Mouse (Mus musculus): ENCODE results near the gene Prickle1. TPM values are rescaled to one million over a fixed set of nuclear protein-coding genes. Genes with fewer than 3 reads are reported as not detected.
A peak's percentile ranks its signal among the peaks of the same experiment; 100 is the strongest.

The Prickle1 gene
- polyA plus RNA-seq, 1 experiment from 2014 or later = 2.5 TPM

- Histone ChIP-seq H3K27ac (ENCODE audit: low read depth) (no peak overlapping the region), H3K4me2 (ENCODE audit: low read depth, low read length) (no peak overlapping the region), H3K4me1 (ENCODE audit: insufficient read depth) (no peaks in the 10 kb centered on the region), H3K4me3 (ENCODE audit: low read depth, low read length) (no peak overlapping the region), H3K9me3 (ENCODE audit: low read length) (no peaks in the 10 kb centered on the region), H3K9ac (replicated peaks) (no peak overlapping the region), H3K27me3 (ENCODE audit: insufficient read depth, low read length) (no peaks in the 10 kb centered on the region), H3K36me3 (replicated peaks; ENCODE audit: insufficient read depth, low read length) (peaks cover 20% of the 10 kb centered on the region)
- TF ChIP-seq EP300 (IDR thresholded peaks at IDR 0.05; ENCODE audit: low read depth) (no peak), CTCF (IDR thresholded peaks at IDR 0.05; ENCODE audit: low read depth) (no peak)
- ATAC-seq (no peak), DNase-seq (no peak)
- 81% methylated on average over 5 of the region's 5 CpGs for WGBS (ENCODE audit: insufficient replicate concordance)
Measured at GRCm38 (mm10) chr15:93459422-93459821, 136.3 kb downstream of the Prickle1 start.

DNA sequence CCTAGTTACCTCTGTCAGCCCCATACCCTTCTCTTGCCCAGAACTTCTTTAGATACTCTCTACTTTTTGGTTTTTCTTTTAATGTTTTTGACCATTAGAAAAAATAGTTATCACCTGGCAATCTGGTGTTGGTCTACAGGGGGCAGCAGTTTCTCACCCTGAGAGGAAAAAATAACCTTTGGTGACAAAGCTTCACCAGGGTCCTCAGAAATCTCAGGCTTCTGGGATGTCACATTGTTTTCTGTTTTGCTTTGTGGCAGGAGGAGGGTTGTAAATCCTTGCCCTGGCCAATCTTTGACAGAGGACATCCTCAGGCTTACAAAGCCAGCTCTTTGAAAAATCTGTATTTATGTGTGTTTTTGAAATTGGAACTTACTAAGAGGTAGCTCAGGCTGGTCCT is 139.7 kb downstream of the Prickle1 start:
- H3K4me1 ChIP-seq (ENCODE audit: insufficient read depth) = no peaks in the 10 kb centered on the region
- peaks cover 21% of the 10 kb centered on the region for H3K36me3 ChIP-seq (replicated peaks; ENCODE audit: insufficient read depth, low read length)
- H3K27me3 ChIP-seq (ENCODE audit: insufficient read depth, low read length) = no peaks in the 10 kb centered on the region
- TF ChIP-seq EP300 (IDR thresholded peaks at IDR 0.05; ENCODE audit: low read depth) = no peak
- peak; percentile 27; the same call in 1 of the 2 replicates for TF ChIP-seq CTCF (IDR thresholded peaks at IDR 0.05; ENCODE audit: low read depth)
- ATAC-seq (no peak), DNase-seq (no peak)
- no peak overlapping the region for H3K4me2 ChIP-seq (ENCODE audit: low read depth, low read length)
- no peak overlapping the region for H3K9ac ChIP-seq (replicated peaks)
- no peak overlapping the region for H3K27ac ChIP-seq (ENCODE audit: low read depth)
- no peaks in the 10 kb centered on the region for H3K9me3 ChIP-seq (ENCODE audit: low read length)
- no peak overlapping the region for H3K4me3 ChIP-seq (ENCODE audit: low read depth, low read length)

DNA sequence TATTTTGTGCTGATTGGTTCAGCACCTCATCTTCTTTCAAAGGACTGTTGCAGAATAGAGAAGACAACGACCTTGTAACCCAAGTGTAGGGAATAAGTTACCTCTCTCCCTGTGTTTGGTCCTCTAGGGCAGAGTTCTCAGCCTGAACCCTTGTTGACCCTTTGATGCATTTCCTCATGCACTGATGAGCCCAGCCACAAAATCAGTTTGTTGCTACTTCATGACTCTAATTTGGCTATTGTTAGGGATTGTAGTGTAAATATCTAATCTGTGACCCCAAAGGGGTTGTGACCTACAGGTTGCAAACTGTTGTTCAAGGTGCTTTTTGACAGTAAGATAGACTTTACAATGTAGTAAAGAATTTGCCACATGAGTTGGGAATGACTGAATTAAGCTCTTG is 142.4 kb downstream of the Prickle1 start:
- H3K36me3 ChIP-seq (replicated peaks; ENCODE audit: insufficient read depth, low read length) = peaks cover 13% of the 10 kb centered on the region; the same call in 1 of the 2 replicates
- ATAC-seq (no peak), DNase-seq (no peak)
- 71% methylated on average over 1 of the region's 1 CpGs for WGBS (ENCODE audit: insufficient replicate concordance)
- no peak overlapping the region for H3K4me3 ChIP-seq (ENCODE audit: low read depth, low read length)
- H3K27ac ChIP-seq (ENCODE audit: low read depth) = no peak overlapping the region
- no peak for TF ChIP-seq CTCF (IDR thresholded peaks at IDR 0.05; ENCODE audit: low read depth)
- no peak for TF ChIP-seq EP300 (IDR thresholded peaks at IDR 0.05; ENCODE audit: low read depth)
- H3K4me1 ChIP-seq (ENCODE audit: insufficient read depth) = no peaks in the 10 kb centered on the region
- no peaks in the 10 kb centered on the region for H3K27me3 ChIP-seq (ENCODE audit: insufficient read depth, low read length)
- no peaks in the 10 kb centered on the region for H3K9me3 ChIP-seq (ENCODE audit: low read length)
- no peak overlapping the region for H3K4me2 ChIP-seq (ENCODE audit: low read depth, low read length)
- H3K9ac ChIP-seq (replicated peaks) = no peak overlapping the region

Other genes starting within 250 kb of the Prickle1 start
- gene Zcrb1, start 197.6 kb downstream of the Prickle1 start, polyA plus RNA-seq (2015; fragmentation: Nextera tagmentation; extraction: Ambion mirVana) = 55.1 and 58.8 TPM in 2 replicates
- 8.6 and 11.3 TPM in 2 replicates for gene Pphln1, start 197.5 kb downstream of the Prickle1 start, polyA plus RNA-seq (2015; fragmentation: Nextera tagmentation; extraction: Ambion mirVana)